Mouse (Mus musculus): ENCODE results near the gene Igsf8.

DNA sequence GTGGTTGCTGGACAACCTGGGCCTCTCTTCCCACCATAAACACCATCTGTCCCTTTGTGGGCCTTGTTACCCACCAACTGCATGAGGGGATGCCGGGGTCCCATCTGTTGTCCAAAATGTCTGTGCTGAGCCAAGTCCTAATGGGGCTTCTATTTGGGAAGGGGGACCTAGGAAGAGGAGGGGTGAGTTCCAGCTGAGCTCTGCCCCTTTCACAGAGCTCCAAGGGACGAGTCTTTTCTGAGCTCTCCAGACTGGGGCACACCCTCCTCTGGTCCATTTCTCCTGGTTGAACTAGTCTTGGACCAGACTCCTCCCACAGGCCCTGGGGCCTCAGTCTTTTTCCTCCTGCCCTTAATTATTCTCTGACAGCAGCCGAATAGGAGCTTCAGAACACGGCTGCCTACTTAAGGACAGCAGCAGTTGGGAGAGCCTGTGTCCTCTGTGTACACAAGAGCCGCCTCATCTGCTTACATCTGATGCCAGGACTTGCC lies 58.5 kb downstream of the Igsf8 start:
- TF ChIP-seq CTCF (IDR thresholded peaks at IDR 0.05; ENCODE audit: control insufficient read depth, insufficient read depth, insufficient read length) (no peak), CEBPB (IDR thresholded peaks at IDR 0.05; ENCODE audit: low read depth) (no peak), MYOD1 (IDR thresholded peaks at IDR 0.05; ENCODE audit: control insufficient read depth, insufficient read length, low read depth) (no peak), USF1 (IDR thresholded peaks at IDR 0.05; ENCODE audit: low read depth) (no peak), MAX (IDR thresholded peaks at IDR 0.05) (no peak), FOSL1 (IDR thresholded peaks at IDR 0.05; ENCODE audit: insufficient read depth, low read length, poor library complexity, severe bottlenecking) (no peak), MYOG (IDR thresholded peaks at IDR 0.05; ENCODE audit: control insufficient read depth, extremely low read depth, insufficient read length) (no peak)

Measured in C2C12 (cell line).